Mouse (Mus musculus): ENCODE results near the gene Zfp296.

DNA sequence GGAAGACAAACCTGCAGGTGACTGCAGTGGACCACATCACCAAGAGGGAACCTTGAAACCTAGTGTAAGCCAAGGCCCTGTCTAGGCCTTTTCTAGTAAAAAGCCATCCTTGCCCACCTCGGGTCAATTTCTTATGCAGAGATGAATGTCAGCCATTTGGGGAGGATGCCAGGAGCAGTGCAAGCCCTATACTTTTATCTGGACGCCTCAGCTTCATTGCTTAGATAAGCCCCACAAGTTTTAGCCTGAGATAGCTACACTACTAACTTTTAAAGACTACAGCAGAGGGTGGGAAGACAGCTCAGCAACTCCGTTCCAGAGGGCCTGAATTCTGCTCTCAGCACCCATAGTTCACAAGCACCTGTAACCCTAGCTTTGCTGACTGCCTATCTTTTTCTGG is 13.2 kb upstream of the Zfp296 start:
- no peak for TF ChIP-seq CTCF (IDR thresholded peaks at IDR 0.05; ENCODE audit: insufficient read depth, low read depth, low read length)
- TF ChIP-seq POLR2A (IDR thresholded peaks at IDR 0.05; ENCODE audit: insufficient read depth, low read depth, low read length) = no peak
